Mouse (Mus musculus) macrophage (primary cell): ENCODE results near the gene Ppp1r12a. TPM values are rescaled to one million over a fixed set of nuclear protein-coding genes. Genes with fewer than 3 reads are reported as not detected.

ENCODE experiments used
- H3K27ac ChIP-seq: fragments of 350-480 bp; formaldehyde crosslinking; 2 replicates; pipeline ENCODE4 v1.9.0; 2021
- H3K36me3 ChIP-seq: fragments of 350-480 bp; formaldehyde crosslinking; 2 replicates; pipeline ENCODE4 v1.9.0; 2021; ENCODE audit errors: inconsistent target
- H3K4me3 ChIP-seq: fragments of 350-480 bp; formaldehyde crosslinking; 2 replicates; pipeline ENCODE4 v1.9.0; 2021; ENCODE audit errors: inconsistent target
- H3K79me2 ChIP-seq: fragments of 350-480 bp; formaldehyde crosslinking; 2 replicates; pipeline ENCODE4 v1.9.0; 2021; ENCODE audit errors: inconsistent target
- WGBS: methylation state at CpG from one replicate; pipeline ENCODE4 v1.1.7; 2026; ENCODE audit warnings: inconsistent platforms; ENCODE audit not compliant: missing documents; 5-methylcytosine and 5-hydroxymethylcytosine counted together
- polyA plus RNA-seq: library from polyadenylated mRNA; stranded (reverse); fragments of 250-400 nt; gene quantifications from 3 replicates; pipeline ENCODE4 v1.2.4, GENCODE M21; 2018; ENCODE audit warnings: inconsistent platforms

Gene Ppp1r12a
- polyA plus RNA-seq, 1 experiment from 2014 or later, result 123 TPM

GRCm38 (mm10) chr10:108283418-108283817 lies 121.4 kb downstream of the Ppp1r12a start:
- Histone ChIP-seq H3K36me3 (peaks cover 19% of the 10 kb centered on the region), H3K27ac (no peak overlapping the region), H3K79me2 (no peaks in the 10 kb centered on the region), H3K4me3 (no peak overlapping the region)
- WGBS, result 100% methylated on average over 2 of the region's 2 CpGs

- 93% methylated on average over 4 of the region's 4 CpGs for WGBS
- Histone ChIP-seq H3K79me2 (no peaks in the 10 kb centered on the region), H3K4me3 (no peak overlapping the region), H3K36me3 (peaks cover 16% of the 10 kb centered on the region), H3K27ac (no peak overlapping the region)
These were observed 121.8 kb downstream of the Ppp1r12a start for GRCm38 (mm10) chr10:108283837-108284236.

- H3K27ac ChIP-seq, result no peak overlapping the region
- no peaks in the 10 kb centered on the region for H3K79me2 ChIP-seq
- WGBS, result 96% methylated on average over 4 of the region's 4 CpGs
- peaks cover 11% of the 10 kb centered on the region for H3K36me3 ChIP-seq
- H3K4me3 ChIP-seq, result no peak overlapping the region
These were observed 122.5 kb downstream of the Ppp1r12a start for GRCm38 (mm10) chr10:108284445-108284844.

GRCm38 (mm10) chr10:108284977-108285376 lies 123.0 kb downstream of the Ppp1r12a start:
- Histone ChIP-seq H3K79me2 (no peaks in the 10 kb centered on the region), H3K36me3 (peaks cover 5% of the 10 kb centered on the region; the same call in 1 of the 2 replicates), H3K27ac (no peak overlapping the region), H3K4me3 (no peak overlapping the region)
- WGBS, result 96% methylated on average over 5 of the region's 5 CpGs

GRCm38 (mm10) chr10:108286658-108287437 lies 124.9 kb downstream of the Ppp1r12a start:
- 91% methylated on average over 11 of the region's 11 CpGs for WGBS
- Histone ChIP-seq H3K27ac (no peak overlapping the region), H3K4me3 (no peak overlapping the region), H3K79me2 (no peaks in the 10 kb centered on the region), H3K36me3 (no peaks in the 10 kb centered on the region)

GRCm38 (mm10) chr10:108287438-108287801 lies 125.4 kb downstream of the Ppp1r12a start:
- Histone ChIP-seq H3K79me2 (no peaks in the 10 kb centered on the region), H3K4me3 (no peak overlapping the region), H3K27ac (no peak overlapping the region), H3K36me3 (no peaks in the 10 kb centered on the region)
- 83% methylated on average over 4 of the region's 4 CpGs for WGBS

GRCm38 (mm10) chr10:108290046-108290445 lies 128.1 kb downstream of the Ppp1r12a start:
- Histone ChIP-seq H3K27ac (no peak overlapping the region), H3K36me3 (no peaks in the 10 kb centered on the region), H3K4me3 (no peak overlapping the region), H3K79me2 (no peaks in the 10 kb centered on the region)
- 94% methylated on average over 13 of the region's 13 CpGs for WGBS

GRCm38 (mm10) chr10:108291688-108292471 lies 129.9 kb downstream of the Ppp1r12a start:
- no peaks in the 10 kb centered on the region for H3K36me3 ChIP-seq
- H3K79me2 ChIP-seq, result no peaks in the 10 kb centered on the region
- 90% methylated on average over 12 of the region's 12 CpGs for WGBS
- H3K27ac ChIP-seq, result no peak overlapping the region
- no peak overlapping the region for H3K4me3 ChIP-seq

- 90% methylated on average over 4 of the region's 4 CpGs for WGBS
- Histone ChIP-seq H3K27ac (no peak overlapping the region), H3K36me3 (no peaks in the 10 kb centered on the region), H3K79me2 (no peaks in the 10 kb centered on the region), H3K4me3 (no peak overlapping the region)
These were observed 130.7 kb downstream of the Ppp1r12a start for GRCm38 (mm10) chr10:108292651-108293050.

- H3K4me3 ChIP-seq, result no peak overlapping the region
- no peak overlapping the region for H3K27ac ChIP-seq
- no peaks in the 10 kb centered on the region for H3K79me2 ChIP-seq
- H3K36me3 ChIP-seq, result no peaks in the 10 kb centered on the region
- 94% methylated on average over 13 of the region's 16 CpGs for WGBS
These were observed 131.7 kb downstream of the Ppp1r12a start for GRCm38 (mm10) chr10:108293620-108294195.

- no peak overlapping the region for H3K4me3 ChIP-seq
- no peaks in the 10 kb centered on the region for H3K79me2 ChIP-seq
- no peaks in the 10 kb centered on the region for H3K36me3 ChIP-seq
- no peak overlapping the region for H3K27ac ChIP-seq
- 89% methylated on average over 7 of the region's 7 CpGs for WGBS
These were observed 132.8 kb downstream of the Ppp1r12a start for GRCm38 (mm10) chr10:108294766-108295165.

GRCm38 (mm10) chr10:108296446-108296845 lies 134.5 kb downstream of the Ppp1r12a start:
- no peak overlapping the region for H3K27ac ChIP-seq
- no peaks in the 10 kb centered on the region for H3K36me3 ChIP-seq
- H3K79me2 ChIP-seq, result no peaks in the 10 kb centered on the region
- WGBS, result 78% methylated on average over 7 of the region's 7 CpGs
- no peak overlapping the region for H3K4me3 ChIP-seq

GRCm38 (mm10) chr10:108298261-108298660 lies 136.3 kb downstream of the Ppp1r12a start:
- WGBS, result 96% methylated on average over 13 of the region's 13 CpGs
- no peaks in the 10 kb centered on the region for H3K36me3 ChIP-seq
- no peaks in the 10 kb centered on the region for H3K79me2 ChIP-seq
- H3K27ac ChIP-seq, result no peak overlapping the region
- no peak overlapping the region for H3K4me3 ChIP-seq

- WGBS, result 91% methylated on average over 16 of the region's 17 CpGs
- Histone ChIP-seq H3K79me2 (no peaks in the 10 kb centered on the region), H3K4me3 (no peak overlapping the region), H3K27ac (no peak overlapping the region), H3K36me3 (no peaks in the 10 kb centered on the region)
These were observed 137.0 kb downstream of the Ppp1r12a start for GRCm38 (mm10) chr10:108298841-108299545.
